Comparison of ENCODE assay signal across 28 mouse cellular contexts in the genomic region with DNA sequence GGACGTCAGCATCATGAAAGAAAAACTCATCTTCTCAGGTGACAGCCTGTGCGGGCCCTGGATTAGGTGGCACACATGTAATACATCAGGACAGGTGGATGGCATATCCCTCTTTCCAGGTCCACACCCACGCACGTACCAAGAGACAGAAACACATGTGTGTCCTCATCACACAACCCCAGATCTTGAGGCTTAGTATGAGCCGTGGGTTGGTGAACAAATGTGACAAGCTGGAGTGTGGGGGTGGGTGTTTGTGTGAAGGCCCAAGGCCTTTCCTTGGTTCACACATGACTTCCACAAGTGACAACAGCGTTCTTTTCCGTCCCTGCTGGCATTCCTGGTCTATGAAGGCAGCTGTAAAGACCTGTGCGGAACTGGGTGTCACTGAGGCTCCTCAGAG. TPM values are rescaled to one million over a fixed set of nuclear protein-coding genes. Genes with fewer than 3 reads are reported as not detected.
DNase-seq lines count a peak whose midpoint lies in the region; ATAC-seq lines count a peak whose summit lies in the region.
"Had no signal": no experiment of that assay in that cellular context is flagged by ENCODE, and none has a peak within 500 bp of the region (broad histone marks: within the 10 kb centered on the region; RNA-seq: fewer than 3 reads in every experiment).

No protein-coding gene starts in this region.

- H3K9me3 ChIP-seq in forebrain, embryonic 13.5 days (replicated peaks) = no peaks in the 10 kb centered on the region
- H3K9me3 ChIP-seq: heart, embryonic 15.5 days; liver, embryonic 13.5 days; neural tube, embryonic 15.5 days; stomach, embryonic 15.5 days had no signal

- H3K27me3 ChIP-seq in forebrain, embryonic 13.5 days = no peaks in the 10 kb centered on the region
- H3K27me3 ChIP-seq: heart, embryonic 15.5 days; neural tube, embryonic 15.5 days; stomach, embryonic 15.5 days had no signal

- no peak overlapping the region for H3K4me3 ChIP-seq in forebrain, embryonic 13.5 days
- H3K4me3 ChIP-seq: heart, adult 2 months; heart, embryonic 15.5 days; liver, embryonic 13.5 days; neural tube, embryonic 15.5 days; stomach, embryonic 15.5 days had no signal

- no peaks in the 10 kb centered on the region for H3K4me1 ChIP-seq in forebrain, embryonic 13.5 days
- H3K4me1 ChIP-seq: heart, embryonic 15.5 days; liver, embryonic 13.5 days; neural tube, embryonic 15.5 days; stomach, embryonic 15.5 days had no signal

- DNase-seq in frontal cortex, adult 2 months (ENCODE audit: extremely low spot score in 1 of 2, low spot score in 1 of 2) = peak; percentile 63 to 69
- DNase-seq in frontal cortex, postnatal 25 days (ENCODE audit: low spot score in 2 of 2) = no peak
- DNase-seq in layer of hippocampus, adult 8-10 months (ENCODE audit: low spot score in 2 of 2) = peak; percentile 46 to 67
- DNase-seq in layer of hippocampus, postnatal 10 days (ENCODE audit: low spot score in 2 of 2) = no peak
- peak; percentile 61 to 66 for DNase-seq in frontal cortex, postnatal 36 days (ENCODE audit: low spot score in 2 of 2)
- peak; percentile 50 to 61 for DNase-seq in left cerebral cortex, postnatal 36 days (ENCODE audit: low spot score in 2 of 2)
- no peak for DNase-seq in heart, adult 9 months (ENCODE audit: low spot score in 2 of 2)
- DNase-seq: adrenal gland, postnatal 36 days; cerebellum, adult 11-12 months; cerebellum, postnatal 14 days; gastrocnemius, postnatal 36 days; heart, adult 2 months; heart, postnatal 36 days; kidney, adult 9 months; kidney, postnatal 36 days; liver, embryonic 13.5 days; lung, adult 2 months; lung, postnatal 14 days; thymus, adult 18-20 months; thymus, postnatal 36 days had no signal

- H3K4me2 ChIP-seq in forebrain, embryonic 13.5 days = no peak overlapping the region
- H3K4me2 ChIP-seq: heart, embryonic 15.5 days; liver, embryonic 13.5 days; midbrain, embryonic 11.5 days; neural tube, embryonic 15.5 days; stomach, embryonic 15.5 days had no signal

- no peak overlapping the region for H3K9ac ChIP-seq in forebrain, embryonic 13.5 days
- H3K9ac ChIP-seq: heart, embryonic 15.5 days; liver, embryonic 13.5 days; neural tube, embryonic 15.5 days; stomach, embryonic 15.5 days had no signal

- no peak overlapping the region for H3K27ac ChIP-seq in forebrain, embryonic 13.5 days
- H3K27ac ChIP-seq: heart, adult 2 months; heart, embryonic 15.5 days; hindbrain, postnatal 0 days; liver, embryonic 13.5 days; neural tube, embryonic 15.5 days; stomach, embryonic 15.5 days had no signal

- intact Hi-C loops in left cerebral cortex, postnatal 36 days (cut with DNase I) = no loop called here

- ATAC-seq in forebrain, embryonic 13.5 days = no peak
- ATAC-seq: CD4-positive, CD25-positive, alpha-beta regulatory T cell, adult 4 months; hindbrain, postnatal 0 days; intestine, embryonic 16.5 days had no signal

- peaks cover 35% of the 10 kb centered on the region for H3K36me3 ChIP-seq in forebrain, embryonic 13.5 days (ENCODE audit: poor library complexity, severe bottlenecking)
- H3K36me3 ChIP-seq: liver, embryonic 13.5 days had no signal

- WGBS in forebrain, embryonic 13.5 days = 88% methylated on average over 8 of the region's 8 CpGs

RNA-seq across cellular contexts. Expression of a gene that starts 7.0 kb away (rescaled TPM):
- polyA plus RNA-seq in frontal cortex, adult 2 months (2012; rRNA removed) = 1.7 and 2.5 TPM in 2 replicates
- 1 to 10 TPM; 1.2 to 4.2 (median 2.5) TPM for total RNA-seq in layer of hippocampus, adult 8-10 months (2022)
- total RNA-seq in layer of hippocampus, postnatal 10 days (2021) = 1 to 10 TPM; 4.8 to 6.2 TPM
- 1 to 10 TPM; 3.1 to 3.6 TPM for total RNA-seq in left cerebral cortex, postnatal 36 days (2021)
- 2.3 and 2.5 TPM in 2 replicates for polyA plus RNA-seq in forebrain, embryonic 13.5 days (2015; fragmentation: Nextera tagmentation; extraction: Ambion mirVana)
- total RNA-seq: gastrocnemius, postnatal 36 days; heart, postnatal 36 days had no signal
- polyA plus RNA-seq: CD4-positive, CD25-positive, alpha-beta regulatory T cell, adult 4 months had no signal

RNA-seq across cellular contexts. Expression of a gene that starts 24.7 kb away (rescaled TPM):
- polyA plus RNA-seq in frontal cortex, adult 2 months (2012; rRNA removed) = 494 and 531 TPM in 2 replicates
- total RNA-seq in layer of hippocampus, adult 8-10 months (2022) = 100 to 1,000 TPM; 222 to 342 (median 280) TPM
- 100 to 1,000 TPM; 314 to 330 TPM for total RNA-seq in layer of hippocampus, postnatal 10 days (2021)
- total RNA-seq in left cerebral cortex, postnatal 36 days (2021) = 100 to 1,000 TPM; 215 to 261 TPM
- polyA plus RNA-seq in forebrain, embryonic 13.5 days (2015; fragmentation: Nextera tagmentation; extraction: Ambion mirVana) = 638 and 696 TPM in 2 replicates

Comparison
In these comparisons a context has a peak if more than half of its experiments do, and no peak if none do; other contexts are left out.
1. DNase-seq: peak in frontal cortex, adult 2 months (2 of 2), layer of hippocampus, adult 8-10 months (2 of 2), frontal cortex, postnatal 36 days (2 of 2) and left cerebral cortex, postnatal 36 days (2 of 2); none in frontal cortex, postnatal 25 days (0 of 2), layer of hippocampus, postnatal 10 days (0 of 2) and heart, adult 9 months (0 of 2).